Mouse (Mus musculus) embryonic facial prominence, embryonic 14.5 days (tissue): ENCODE measurements at regions not wholly inside any gene's neighbourhood (a gene's known extent, or its start where the extent isn't known, plus 50 kb on each side); places are given as distances from the start of the nearest gene placed in this dataset.

Experiments
- ATAC-seq: fragments of 200-750 bp; cut with Nextera tagmentation; 2 replicates; pipeline ENCODE4 v1.8.0; 2017; ENCODE audit warnings: low read depth, moderate number of reproducible peaks, moderate TSS enrichment
- DNase-seq: peaks from one replicate; pipeline ENCODE4 v3.0.0-alpha.2; 2015; ENCODE audit warnings: low spot score
- H3K27ac ChIP-seq: fragments of 300-500 bp; sonication (generic); replicated peaks from 2 replicates; pipeline ENCODE4 v1.5.1; 2014; ENCODE audit warnings: low read depth, mild to moderate bottlenecking, low read length, moderate library complexity
- H3K27me3 ChIP-seq: fragments of 300-500 bp; sonication (generic); replicated peaks from 2 replicates; pipeline ENCODE4 v1.6.1; 2014; ENCODE audit warnings: low read length; ENCODE audit not compliant: control insufficient read depth, insufficient read depth
- H3K36me3 ChIP-seq: fragments of 300-500 bp; sonication (generic); 2 replicates; pipeline ENCODE4 v1.6.1; 2014; ENCODE audit warnings: low read length, mixed read lengths; ENCODE audit not compliant: control insufficient read depth, insufficient read depth
- H3K4me1 ChIP-seq: fragments of 300-500 bp; sonication (generic); 2 replicates; pipeline ENCODE4 v1.6.1; 2014; ENCODE audit warnings: antibody characterized with exemption, low read length; ENCODE audit not compliant: control insufficient read depth, insufficient read depth
- H3K4me2 ChIP-seq: fragments of 300-500 bp; sonication (generic); 2 replicates; pipeline ENCODE4 v1.6.1; 2014; ENCODE audit warnings: low read depth, mild to moderate bottlenecking, low read length, moderate library complexity, mixed read lengths
- H3K4me3 ChIP-seq: fragments of 300-500 bp; sonication (generic); 2 replicates; pipeline ENCODE4 v1.5.1; 2014; ENCODE audit warnings: low read depth, mild to moderate bottlenecking, low read length
- H3K9ac ChIP-seq: fragments of 300-500 bp; sonication (generic); 2 replicates; pipeline ENCODE4 v1.6.1; 2014; ENCODE audit warnings: low read depth, mild to moderate bottlenecking, low read length, moderate library complexity, mixed read lengths
- H3K9me3 ChIP-seq: fragments of 300-500 bp; sonication (generic); 2 replicates; pipeline ENCODE4 v1.6.1; 2016; ENCODE audit warnings: low read length; ENCODE audit not compliant: control insufficient read depth
- WGBS: fragments of 180-500 bp; shearing (Covaris S2); extraction: QIAGEN DNeasy Blood & Tissue Kit; methylation state at CpG from one replicate; pipeline ENCODE4 v1.1.7; 2014; 5-methylcytosine and 5-hydroxymethylcytosine counted together

- 45% methylated on average over 14 of the region's 14 CpGs for WGBS
- H3K4me1 ChIP-seq = peaks cover 4% of the 10 kb centered on the region; the same call in 1 of the 2 replicates
- no peaks in the 10 kb centered on the region for H3K9me3 ChIP-seq
- H3K4me3 ChIP-seq = no peak overlapping the region
- ATAC-seq (peak; percentile 53; the same call in 1 of the 2 replicates), DNase-seq (peak; percentile 66)
- no peaks in the 10 kb centered on the region for H3K36me3 ChIP-seq
- no peak overlapping the region for H3K4me2 ChIP-seq
- 0 out of 2 replicates have a peak overlapping the region, but pooled peaks have one; percentile 2 for H3K27ac ChIP-seq
- H3K27me3 ChIP-seq = no peaks in the 10 kb centered on the region
- H3K9ac ChIP-seq = no peak overlapping the region
Measured at GRCm38 (mm10) chr2:160510635-160511421, 134.9 kb upstream of the Top1 start.

GRCm38 (mm10) chr2:160515621-160516020, 130.1 kb upstream of the Top1 start:
- ATAC-seq (no peak), DNase-seq (no peak)
- 0 out of 2 replicates have a peak, but pooled peaks cover under 1% of the 10 kb centered on the region for H3K4me1 ChIP-seq
- no peak overlapping the region for H3K27ac ChIP-seq
- H3K4me2 ChIP-seq = no peak overlapping the region
- no peaks in the 10 kb centered on the region for H3K9me3 ChIP-seq
- H3K27me3 ChIP-seq = no peaks in the 10 kb centered on the region
- H3K4me3 ChIP-seq = no peak overlapping the region
- no peak overlapping the region for H3K9ac ChIP-seq
- no peaks in the 10 kb centered on the region for H3K36me3 ChIP-seq
- 44% methylated on average over 6 of the region's 6 CpGs for WGBS

- DNase-seq (no peak), ATAC-seq (no peak)
- no peak overlapping the region for H3K4me3 ChIP-seq
- no peaks in the 10 kb centered on the region for H3K27me3 ChIP-seq
- H3K4me2 ChIP-seq = no peak overlapping the region
- no peaks in the 10 kb centered on the region for H3K9me3 ChIP-seq
- no peak overlapping the region for H3K27ac ChIP-seq
- no peaks in the 10 kb centered on the region for H3K36me3 ChIP-seq
- H3K4me1 ChIP-seq = no peaks in the 10 kb centered on the region
- WGBS = 26% methylated on average over 6 of the region's 6 CpGs
- no peak overlapping the region for H3K9ac ChIP-seq
Measured at GRCm38 (mm10) chr2:160516526-160516925, 129.2 kb upstream of the Top1 start.

- Histone ChIP-seq H3K4me3 (no peak overlapping the region), H3K27ac (no peak overlapping the region), H3K4me1 (no peaks in the 10 kb centered on the region), H3K27me3 (no peaks in the 10 kb centered on the region), H3K9ac (no peak overlapping the region), H3K36me3 (no peaks in the 10 kb centered on the region), H3K4me2 (no peak overlapping the region), H3K9me3 (no peaks in the 10 kb centered on the region)
- WGBS = 74% methylated on average over 9 of the region's 9 CpGs
- peak; percentile 57; the same call in 1 of the 2 replicates for ATAC-seq
- DNase-seq = peak; percentile 82
Measured at GRCm38 (mm10) chr2:160525301-160526205, 120.1 kb upstream of the Top1 start.

- no peak overlapping the region for H3K27ac ChIP-seq
- no peak for ATAC-seq
Measured at GRCm38 (mm10) chr2:160526377-160527125, 119.1 kb upstream of the Top1 start.

GRCm38 (mm10) chr2:160529306-160529705, 116.4 kb upstream of the Top1 start:
- Histone ChIP-seq H3K27me3 (no peaks in the 10 kb centered on the region), H3K4me2 (no peak overlapping the region), H3K9ac (no peak overlapping the region), H3K4me3 (no peak overlapping the region), H3K9me3 (no peaks in the 10 kb centered on the region), H3K36me3 (no peaks in the 10 kb centered on the region), H3K27ac (no peak overlapping the region), H3K4me1 (no peaks in the 10 kb centered on the region)
- 54% methylated on average over 7 of the region's 7 CpGs for WGBS
- no peak for DNase-seq
- no peak for ATAC-seq

More at GRCm38 (mm10) chr2:160526377-160527125, 119.1 kb upstream of the Top1 start:
- Histone ChIP-seq H3K27me3 (no peaks in the 10 kb centered on the region), H3K9me3 (no peaks in the 10 kb centered on the region), H3K36me3 (no peaks in the 10 kb centered on the region), H3K4me2 (no peak overlapping the region), H3K4me3 (no peak overlapping the region), H3K4me1 (no peaks in the 10 kb centered on the region), H3K9ac (no peak overlapping the region)
- WGBS = 49% methylated on average over 8 of the region's 8 CpGs
- DNase-seq = peak; percentile 14

GRCm38 (mm10) chr2:160530377-160530776, 115.3 kb upstream of the Top1 start:
- ATAC-seq (no peak), DNase-seq (peak; percentile 24)
- no peak overlapping the region for H3K9ac ChIP-seq
- H3K9me3 ChIP-seq = no peaks in the 10 kb centered on the region
- no peaks in the 10 kb centered on the region for H3K36me3 ChIP-seq
- WGBS = 27% methylated on average over 3 of the region's 3 CpGs
- no peak overlapping the region for H3K27ac ChIP-seq
- no peaks in the 10 kb centered on the region for H3K27me3 ChIP-seq
- no peak overlapping the region for H3K4me3 ChIP-seq
- no peaks in the 10 kb centered on the region for H3K4me1 ChIP-seq
- no peak overlapping the region for H3K4me2 ChIP-seq

GRCm38 (mm10) chr2:160537319-160537719, 108.4 kb upstream of the Top1 start:
- Histone ChIP-seq H3K27me3 (no peaks in the 10 kb centered on the region), H3K4me2 (no peak overlapping the region), H3K36me3 (no peaks in the 10 kb centered on the region), H3K9ac (no peak overlapping the region), H3K4me3 (no peak overlapping the region), H3K9me3 (no peaks in the 10 kb centered on the region), H3K27ac (no peak overlapping the region), H3K4me1 (no peaks in the 10 kb centered on the region)
- 39% methylated on average over 8 of the region's 8 CpGs for WGBS
- DNase-seq (no peak), ATAC-seq (no peak)
